Mouse (Mus musculus): Measurements from ENCODE around the gene Samsn1.

DNA sequence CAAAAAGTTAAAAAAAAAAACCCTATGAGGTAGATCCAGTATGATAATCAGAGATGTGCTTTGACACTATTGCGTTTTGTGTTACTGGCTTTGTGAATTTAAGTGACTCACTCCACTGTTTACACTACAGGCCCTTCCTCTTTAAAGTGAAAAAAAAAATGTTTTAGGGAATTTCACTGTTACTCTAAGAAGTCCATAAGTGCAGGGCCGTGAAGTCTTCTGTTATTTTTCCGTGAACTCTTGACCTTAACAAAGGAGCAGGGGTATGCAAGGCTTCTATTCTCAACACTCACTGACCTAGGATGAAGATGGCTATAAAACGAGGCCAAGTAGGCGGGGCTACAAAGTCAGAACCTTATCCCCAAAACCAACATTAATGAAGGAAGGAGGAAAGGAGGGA, 60.6 kb downstream of the Samsn1 start:
- TF ChIP-seq CTCF (IDR thresholded peaks at IDR 0.05) (no peak), POLR2A (IDR thresholded peaks at IDR 0.05; ENCODE audit: insufficient read depth, low read depth, low read length) (no peak), EP300 (IDR thresholded peaks at IDR 0.05; ENCODE audit: insufficient read depth, low read depth, low read length) (no peak)
